ENCODE assay signal across 25 mouse cellular contexts in the genomic region with DNA sequence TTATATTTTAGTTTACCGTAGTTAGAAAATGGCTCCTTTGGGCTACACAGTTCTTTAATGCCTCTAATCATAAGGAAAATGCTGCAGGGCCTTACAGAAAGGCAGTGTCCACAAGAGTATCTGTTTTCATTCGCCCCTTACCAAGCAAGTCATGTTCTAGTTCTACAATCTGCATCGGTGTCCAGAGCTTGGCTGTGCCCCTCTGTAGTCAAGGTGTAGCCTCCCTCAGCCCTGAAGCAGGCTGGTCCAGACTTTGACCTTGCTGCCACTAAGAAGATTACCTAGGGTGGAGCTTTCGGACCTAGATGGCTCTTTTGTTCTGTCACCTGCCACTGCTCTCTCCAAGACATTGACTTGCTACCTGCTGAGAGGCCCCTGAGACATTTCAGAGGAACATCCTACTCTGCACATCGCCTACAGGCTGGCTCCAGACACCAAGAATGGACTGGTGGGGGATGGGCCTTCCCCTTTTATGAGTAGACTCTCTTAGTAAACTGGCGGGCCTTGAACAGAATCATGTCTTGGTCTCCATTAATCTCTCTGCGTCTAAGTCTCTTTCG. TPM values are rescaled to one million over a fixed set of nuclear protein-coding genes. Genes with fewer than 3 reads are reported as not detected.
"Had no signal": no experiment of that assay in that cellular context is flagged by ENCODE, and none has a peak within 500 bp of the region (broad histone marks: within the 10 kb centered on the region; RNA-seq: fewer than 3 reads in every experiment).

No protein-coding gene starts in this region.

- DNase-seq: kidney, postnatal 10 days; kidney, postnatal 36 days; layer of hippocampus, postnatal 36 days; left cerebral cortex, postnatal 4 days; liver, postnatal 0 days; lung, embryonic 14.5 days; lung, postnatal 36 days; right cerebral cortex, postnatal 25 days; spleen, adult 18-20 months; thymus, postnatal 25 days had no signal

- H3K9me3 ChIP-seq: kidney, embryonic 15.5 days; limb, embryonic 12.5 days; limb, embryonic 15.5 days; midbrain, embryonic 10.5 days; midbrain, embryonic 13.5 days; neural tube, embryonic 13.5 days; stomach, embryonic 15.5 days had no signal

- H3K4me2 ChIP-seq: kidney, embryonic 15.5 days; limb, embryonic 12.5 days; limb, embryonic 15.5 days; liver, embryonic 11.5 days; lung, embryonic 14.5 days; midbrain, embryonic 13.5 days; neural tube, embryonic 13.5 days; stomach, embryonic 15.5 days had no signal

- H3K4me3 ChIP-seq: kidney, embryonic 15.5 days; left cerebral cortex, adult 2 months; limb, embryonic 12.5 days; limb, embryonic 15.5 days; megakaryocyte, embryonic 14.5 days; midbrain, embryonic 10.5 days; midbrain, embryonic 13.5 days; myocyte; neural tube, embryonic 13.5 days; stomach, embryonic 15.5 days had no signal

- H3K27ac ChIP-seq: kidney, embryonic 15.5 days; left cerebral cortex, adult 2 months; limb, embryonic 12.5 days; limb, embryonic 15.5 days; liver, embryonic 14.5 days; midbrain, embryonic 10.5 days; midbrain, embryonic 13.5 days; neural tube, embryonic 13.5 days; stomach, embryonic 15.5 days had no signal

- H3K4me1 ChIP-seq: kidney, embryonic 15.5 days; limb, embryonic 12.5 days; limb, embryonic 15.5 days; midbrain, embryonic 10.5 days; midbrain, embryonic 13.5 days; neural tube, embryonic 13.5 days; stomach, embryonic 15.5 days had no signal

- ATAC-seq: liver, postnatal 0 days; lung, postnatal 0 days; midbrain, embryonic 13.5 days; midbrain, embryonic 16.5 days had no signal

- H3K36me3 ChIP-seq: kidney, embryonic 15.5 days; limb, embryonic 12.5 days; limb, embryonic 15.5 days; midbrain, embryonic 10.5 days; midbrain, embryonic 13.5 days; neural tube, embryonic 13.5 days; stomach, embryonic 15.5 days had no signal

- H3K9ac ChIP-seq: kidney, embryonic 15.5 days; limb, embryonic 12.5 days; limb, embryonic 15.5 days; liver, embryonic 14.5 days; liver, postnatal 0 days; lung, embryonic 14.5 days; midbrain, embryonic 13.5 days; neural tube, embryonic 13.5 days; stomach, embryonic 15.5 days had no signal

RNA-seq across cellular contexts. Expression of gene Otp, which starts 17.3 kb away (rescaled TPM):
- polyA plus RNA-seq: kidney, embryonic 15.5 days; limb, embryonic 12.5 days; limb, embryonic 15.5 days; liver, embryonic 11.5 days; liver, embryonic 14.5 days; liver, postnatal 0 days; lung, embryonic 14.5 days; lung, postnatal 0 days; myocyte; stomach, embryonic 15.5 days; thymus, postnatal 0 days had no signal
